In the genomic region with DNA sequence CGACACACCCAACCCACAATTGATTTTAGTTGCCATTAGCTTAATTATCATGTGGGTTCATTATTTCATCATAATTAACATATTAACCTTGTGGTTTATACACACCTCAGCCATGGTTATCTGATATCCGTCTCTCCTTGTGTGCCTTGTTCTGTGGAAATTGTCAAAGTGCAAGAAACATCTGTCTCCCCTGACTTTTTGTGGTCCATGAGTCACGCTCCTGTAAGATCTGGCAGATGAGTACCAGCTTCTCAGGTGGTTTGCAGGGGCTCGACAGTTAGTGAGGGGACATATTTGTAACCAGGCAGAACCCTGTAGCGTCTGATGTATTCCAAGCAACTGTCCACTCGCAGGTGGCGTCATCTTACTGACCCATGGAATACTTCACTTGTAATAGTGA, we compare ENCODE assay signal across 13 mouse cellular contexts.
"Had no signal": no experiment of that assay in that cellular context is flagged by ENCODE, and none has a peak within 500 bp of the region (broad histone marks: within the 10 kb centered on the region; RNA-seq: fewer than 3 reads in every experiment).

No protein-coding gene starts in this region.

- H3K9ac ChIP-seq: liver, embryonic 15.5 days; midbrain, embryonic 12.5 days had no signal

- H3K9me3 ChIP-seq: limb, embryonic 10.5 days; liver, embryonic 15.5 days; midbrain, embryonic 12.5 days; neural tube, embryonic 13.5 days had no signal

- ATAC-seq: intestine, postnatal 0 days had no signal

- H3K27me3 ChIP-seq: liver, embryonic 15.5 days; midbrain, embryonic 12.5 days; neural tube, embryonic 13.5 days had no signal

- DNase-seq: kidney, adult 8-10 months; kidney, postnatal 25 days; lung, adult 2 months; lung, postnatal 10 days; retina, postnatal 1 day; right cerebral cortex, postnatal 14 days had no signal

- H3K4me3 ChIP-seq: left cerebral cortex, adult 2 months; limb, embryonic 10.5 days; liver, embryonic 15.5 days; midbrain, embryonic 12.5 days; neural tube, embryonic 13.5 days had no signal

- H3K27ac ChIP-seq: left cerebral cortex, adult 2 months; liver, embryonic 15.5 days had no signal

- H3K36me3 ChIP-seq: limb, embryonic 10.5 days; liver, embryonic 15.5 days; midbrain, embryonic 12.5 days; neural tube, embryonic 13.5 days had no signal

- H3K4me1 ChIP-seq: liver, embryonic 15.5 days had no signal

- H3K4me2 ChIP-seq: liver, embryonic 11.5 days; liver, embryonic 15.5 days; neural tube, embryonic 13.5 days had no signal
